Mouse (Mus musculus): ENCODE measurements around the gene Myo3b. TPM values are rescaled to one million over a fixed set of nuclear protein-coding genes. Genes with fewer than 3 reads are reported as not detected.

The Myo3b gene
- polyA plus RNA-seq, 1 experiment from 2014 or later, result not detected

DNA sequence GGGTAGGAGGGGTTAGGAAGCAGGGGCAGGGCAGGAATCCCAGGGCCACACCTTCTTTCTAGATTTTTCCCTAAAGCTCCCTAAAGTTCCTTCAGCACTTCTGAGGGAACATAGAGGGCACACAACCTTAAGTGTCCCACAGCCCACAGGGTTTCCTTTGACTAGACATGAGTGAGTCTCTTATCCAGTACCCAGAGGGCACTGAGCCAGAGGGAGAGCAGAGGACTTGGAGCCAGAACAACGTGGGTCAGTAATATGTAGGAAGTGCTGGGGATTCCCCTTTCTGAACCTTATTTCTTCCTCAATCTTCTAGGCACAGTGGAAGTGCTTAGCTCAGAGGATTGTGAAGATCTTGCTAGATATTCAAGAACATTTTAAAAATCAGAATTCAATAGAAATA is 308.6 kb downstream of the Myo3b start:
- no peaks in the 10 kb centered on the region for H3K9me3 ChIP-seq
- no peak overlapping the region for H3K4me3 ChIP-seq
- no peaks in the 10 kb centered on the region for H3K36me3 ChIP-seq
- H3K4me2 ChIP-seq, result no peak overlapping the region
- no peak overlapping the region for H3K27ac ChIP-seq
- H3K27me3 ChIP-seq, result 0 out of 2 replicates have a peak, but pooled peaks cover 3% of the 10 kb centered on the region
- peaks cover 6% of the 10 kb centered on the region; the same call in 1 of the 2 replicates for H3K4me1 ChIP-seq
- no peak for ATAC-seq (ENCODE audit: insufficient number of reproducible peaks, insufficient read depth, low FRiP score, low TSS enrichment, low read depth)
- WGBS, result 19% methylated on average over 1 of the region's 1 CpGs
- H3K9ac ChIP-seq, result no peak overlapping the region

DNA sequence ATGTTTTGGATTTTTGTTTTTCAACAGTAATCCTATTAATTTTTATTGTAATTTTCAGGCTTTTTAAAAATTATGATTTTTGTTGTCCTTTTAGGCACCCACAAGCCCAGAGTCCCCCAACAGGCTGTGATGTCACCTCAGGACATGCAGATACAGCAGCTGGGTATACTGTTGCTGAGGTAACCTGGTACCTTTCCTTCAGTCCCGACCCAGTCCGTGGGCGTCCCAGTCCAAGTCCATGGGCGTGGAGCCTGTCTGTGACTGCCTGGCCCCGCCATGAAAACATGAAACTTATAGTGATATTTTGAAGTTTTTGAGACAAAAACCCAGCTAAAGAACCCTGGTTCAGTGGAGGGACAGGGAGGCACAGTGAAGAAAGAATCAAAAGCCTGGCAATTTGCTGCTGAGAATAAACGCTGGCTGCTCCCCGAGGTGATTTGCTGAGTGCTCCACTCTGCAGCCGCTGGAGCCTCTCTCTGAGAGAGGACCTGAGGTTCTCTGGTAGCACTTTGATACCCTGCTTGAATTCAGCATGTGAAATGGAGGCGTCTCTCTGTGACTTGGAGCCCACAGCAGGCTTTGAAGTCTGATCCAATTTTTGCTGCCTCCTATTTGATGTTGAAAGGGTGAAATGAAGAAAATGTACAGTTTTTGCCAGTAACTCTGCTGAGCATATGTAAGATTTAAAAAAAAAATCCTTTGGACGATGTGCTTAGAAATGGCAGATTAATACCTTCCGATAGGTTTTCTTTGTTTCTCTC is 310.0 kb downstream of the Myo3b start:
- Histone ChIP-seq H3K4me3 (no peak overlapping the region), H3K9ac (no peak overlapping the region), H3K27ac (no peak overlapping the region), H3K9me3 (no peaks in the 10 kb centered on the region), H3K4me1 (peaks cover 6% of the 10 kb centered on the region; the same call in 1 of the 2 replicates), H3K36me3 (no peaks in the 10 kb centered on the region), H3K4me2 (no peak overlapping the region), H3K27me3 (no peaks in the 10 kb centered on the region)
- WGBS, result 48% methylated on average over 11 of the region's 11 CpGs
- no peak for ATAC-seq (ENCODE audit: insufficient number of reproducible peaks, insufficient read depth, low FRiP score, low TSS enrichment, low read depth)

DNA sequence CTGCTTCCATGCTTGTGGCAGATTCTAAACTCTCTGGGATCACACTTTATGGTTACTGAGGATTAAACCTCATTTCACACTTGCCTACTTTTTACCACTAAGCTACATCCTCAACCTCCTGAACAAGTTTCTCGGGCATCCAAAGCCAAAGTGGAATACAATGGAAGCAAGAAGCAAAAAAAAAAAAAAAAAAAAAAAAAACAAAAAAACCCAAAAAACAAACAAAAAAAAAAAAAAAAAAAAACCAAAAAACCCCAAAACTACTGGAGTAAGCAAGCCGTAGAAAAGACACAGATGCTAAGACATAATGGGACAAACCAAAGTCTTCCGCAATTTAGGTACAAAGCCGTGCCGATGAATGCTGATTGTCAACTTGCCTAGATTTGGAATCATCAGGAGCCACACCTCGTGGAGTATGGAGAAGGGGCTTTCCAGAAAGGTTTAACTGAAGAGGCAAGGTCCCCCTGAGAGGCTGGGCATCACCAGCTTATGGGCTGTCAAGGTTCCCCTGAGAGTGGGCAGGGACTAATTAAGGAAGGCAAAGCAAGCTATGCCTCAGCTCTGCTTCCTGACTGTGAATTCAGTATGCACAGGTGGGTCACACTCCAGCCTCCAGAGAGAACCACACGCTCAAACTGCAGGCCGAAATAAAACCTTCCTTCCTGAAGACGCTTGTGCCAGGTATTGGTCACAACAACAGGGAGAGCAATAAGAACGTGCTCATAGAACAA is 313.7 kb downstream of the Myo3b start:
- Histone ChIP-seq H3K27ac (no peak overlapping the region), H3K4me3 (no peak overlapping the region), H3K9me3 (0 out of 2 replicates have a peak, but pooled peaks cover 3% of the 10 kb centered on the region), H3K4me2 (no peak overlapping the region), H3K9ac (no peak overlapping the region), H3K36me3 (no peaks in the 10 kb centered on the region), H3K27me3 (no peaks in the 10 kb centered on the region), H3K4me1 (peaks cover 6% of the 10 kb centered on the region; the same call in 1 of the 2 replicates)
- ATAC-seq (ENCODE audit: insufficient number of reproducible peaks, insufficient read depth, low FRiP score, low TSS enrichment, low read depth), result no peak
- 88% methylated on average over 10 of the region's 10 CpGs for WGBS

DNA sequence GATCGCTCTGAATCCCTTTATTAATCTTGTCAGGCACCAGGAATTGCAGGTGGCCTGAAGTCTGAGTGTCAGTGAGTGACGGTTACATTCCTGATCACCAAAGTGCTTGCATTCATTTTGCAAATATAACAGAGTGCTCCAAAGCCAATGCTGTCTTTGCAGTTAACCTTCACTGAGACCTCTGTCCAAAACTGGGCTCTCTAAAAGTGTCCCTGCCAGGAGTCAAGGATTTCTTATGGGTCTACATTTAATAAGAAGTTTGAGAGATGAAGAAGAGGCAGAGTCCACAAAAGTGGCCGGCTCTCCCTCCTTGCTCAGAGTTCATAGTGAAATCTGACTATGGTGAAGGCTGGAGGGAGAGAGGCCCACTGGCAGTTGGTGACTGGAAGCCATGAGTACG is 315.1 kb downstream of the Myo3b start:
- peaks cover 2% of the 10 kb centered on the region; the same call in 1 of the 2 replicates for H3K4me1 ChIP-seq
- H3K36me3 ChIP-seq, result no peaks in the 10 kb centered on the region
- H3K9me3 ChIP-seq, result 0 out of 2 replicates have a peak, but pooled peaks cover 3% of the 10 kb centered on the region
- WGBS, result 78% methylated on average over 4 of the region's 4 CpGs
- H3K27ac ChIP-seq, result no peak overlapping the region
- no peak overlapping the region for H3K9ac ChIP-seq
- H3K4me2 ChIP-seq, result no peak overlapping the region
- no peaks in the 10 kb centered on the region for H3K27me3 ChIP-seq
- H3K4me3 ChIP-seq, result no peak overlapping the region
- ATAC-seq (ENCODE audit: insufficient number of reproducible peaks, insufficient read depth, low FRiP score, low TSS enrichment, low read depth), result no peak

DNA sequence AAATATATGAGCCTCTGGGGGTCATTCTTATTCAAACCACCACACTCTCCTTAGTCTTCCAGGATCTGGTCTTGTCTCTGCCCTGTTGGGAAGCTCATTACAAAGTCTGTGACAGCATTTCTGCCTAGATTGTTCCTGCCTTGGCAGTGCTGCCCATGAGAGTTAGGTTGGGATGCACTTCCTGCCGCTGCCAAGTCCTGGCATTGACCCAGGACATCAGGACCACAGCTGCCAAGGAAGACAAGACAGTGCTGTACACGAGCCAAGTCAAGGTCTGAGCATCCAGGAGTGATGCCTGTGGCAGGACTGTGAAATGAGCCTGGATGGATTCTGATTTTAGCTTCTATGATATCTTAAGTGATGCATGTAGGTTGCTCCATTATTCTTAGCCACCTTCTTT is 316.1 kb downstream of the Myo3b start:
- ATAC-seq (ENCODE audit: insufficient number of reproducible peaks, insufficient read depth, low FRiP score, low TSS enrichment, low read depth), result no peak
- Histone ChIP-seq H3K27me3 (no peaks in the 10 kb centered on the region), H3K9ac (no peak overlapping the region), H3K4me1 (no peaks in the 10 kb centered on the region), H3K9me3 (0 out of 2 replicates have a peak, but pooled peaks cover 3% of the 10 kb centered on the region), H3K27ac (no peak overlapping the region), H3K4me3 (no peak overlapping the region), H3K4me2 (no peak overlapping the region), H3K36me3 (no peaks in the 10 kb centered on the region)
- WGBS, result 80% methylated on average over 2 of the region's 2 CpGs

DNA sequence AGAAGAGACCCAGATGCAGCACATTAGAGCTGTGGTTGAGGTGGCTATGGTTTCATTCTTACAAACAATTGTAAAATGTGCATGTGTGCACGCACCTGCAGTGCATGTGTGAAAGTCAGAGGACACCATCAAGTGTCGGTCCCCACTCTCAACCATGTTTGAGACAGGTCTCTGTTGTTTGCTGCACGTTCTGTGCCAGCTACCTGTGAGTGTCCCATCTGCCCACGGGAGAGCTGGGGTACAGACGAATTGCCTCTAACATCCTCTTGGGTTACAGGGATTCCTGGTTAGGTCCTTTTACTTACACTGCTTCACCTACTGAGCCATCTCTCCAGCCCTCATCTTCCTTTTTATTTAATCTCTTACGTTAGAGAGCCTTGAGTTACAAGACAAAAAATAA is 330.5 kb downstream of the Myo3b start:
- H3K4me3 ChIP-seq, result no peak overlapping the region
- no peaks in the 10 kb centered on the region for H3K36me3 ChIP-seq
- no peak overlapping the region for H3K9ac ChIP-seq
- no peak overlapping the region for H3K27ac ChIP-seq
- no peak for ATAC-seq (ENCODE audit: insufficient number of reproducible peaks, insufficient read depth, low FRiP score, low TSS enrichment, low read depth)
- H3K4me2 ChIP-seq, result no peak overlapping the region
- no peaks in the 10 kb centered on the region for H3K27me3 ChIP-seq
- no peaks in the 10 kb centered on the region for H3K9me3 ChIP-seq
- 78% methylated on average over 6 of the region's 6 CpGs for WGBS
- peaks cover 29% of the 10 kb centered on the region for H3K4me1 ChIP-seq

DNA sequence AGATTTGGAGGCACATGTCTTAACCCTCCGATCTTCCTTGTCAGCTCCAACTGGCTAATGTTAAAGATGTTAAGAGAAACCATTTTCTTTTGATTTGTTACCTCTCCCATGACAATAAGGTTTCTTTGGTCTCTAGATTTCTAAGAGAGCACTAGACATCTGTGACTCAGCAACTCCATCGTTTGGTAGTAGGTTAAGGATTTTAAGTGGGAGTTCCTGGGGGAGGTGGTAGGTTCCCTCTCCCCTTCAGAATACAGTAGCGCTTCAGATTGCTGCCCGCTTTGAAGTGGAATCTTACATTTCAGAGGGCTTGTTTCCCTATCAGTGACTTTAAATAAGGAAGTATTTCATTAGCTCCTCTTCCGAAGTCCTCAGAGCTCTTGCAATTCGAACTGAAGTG is 340.4 kb downstream of the Myo3b start:
- H3K27me3 ChIP-seq, result no peaks in the 10 kb centered on the region; the same call in 1 of the 2 replicates
- H3K9ac ChIP-seq, result no peak overlapping the region
- H3K27ac ChIP-seq, result no peak overlapping the region
- H3K4me3 ChIP-seq, result no peak overlapping the region
- peaks cover 13% of the 10 kb centered on the region for H3K4me1 ChIP-seq
- ATAC-seq (ENCODE audit: insufficient number of reproducible peaks, insufficient read depth, low FRiP score, low TSS enrichment, low read depth), result no peak
- no peaks in the 10 kb centered on the region for H3K36me3 ChIP-seq
- no peaks in the 10 kb centered on the region for H3K9me3 ChIP-seq
- H3K4me2 ChIP-seq, result peak overlapping the region; percentile 9; the same call in 1 of the 2 replicates
- WGBS, result 38% methylated on average over 6 of the region's 6 CpGs

DNA sequence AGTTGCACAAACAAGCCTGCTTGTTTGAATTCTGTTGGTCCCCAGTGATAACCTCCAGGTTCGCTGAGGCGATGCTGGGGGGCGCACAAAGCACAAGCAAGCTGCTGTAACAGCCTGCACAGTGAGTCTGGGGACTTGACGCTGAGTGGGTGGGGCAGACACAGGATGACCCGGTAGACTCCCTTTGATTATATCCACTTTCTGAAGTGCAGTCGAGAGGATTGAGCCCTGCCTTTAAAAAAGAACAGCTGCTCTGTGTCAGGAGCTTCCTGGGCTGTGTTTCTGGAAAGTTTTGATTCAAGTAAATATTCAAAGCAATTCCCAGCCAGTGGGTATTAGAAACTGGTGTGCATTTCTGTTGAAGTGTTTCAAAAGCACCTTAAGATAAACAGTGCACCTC is 341.0 kb downstream of the Myo3b start:
- H3K4me2 ChIP-seq, result peak overlapping the region; percentile 9; the same call in 1 of the 2 replicates
- H3K9ac ChIP-seq, result 0 out of 2 replicates have a peak overlapping the region, but pooled peaks have one; percentile 11
- no peak overlapping the region for H3K4me3 ChIP-seq
- WGBS, result 19% methylated on average over 6 of the region's 6 CpGs
- no peaks in the 10 kb centered on the region; the same call in 1 of the 2 replicates for H3K27me3 ChIP-seq
- ATAC-seq (ENCODE audit: insufficient number of reproducible peaks, insufficient read depth, low FRiP score, low TSS enrichment, low read depth), result no peak
- no peaks in the 10 kb centered on the region for H3K36me3 ChIP-seq
- no peaks in the 10 kb centered on the region for H3K9me3 ChIP-seq
- H3K4me1 ChIP-seq, result peaks cover 13% of the 10 kb centered on the region
- no peak overlapping the region for H3K27ac ChIP-seq

DNA sequence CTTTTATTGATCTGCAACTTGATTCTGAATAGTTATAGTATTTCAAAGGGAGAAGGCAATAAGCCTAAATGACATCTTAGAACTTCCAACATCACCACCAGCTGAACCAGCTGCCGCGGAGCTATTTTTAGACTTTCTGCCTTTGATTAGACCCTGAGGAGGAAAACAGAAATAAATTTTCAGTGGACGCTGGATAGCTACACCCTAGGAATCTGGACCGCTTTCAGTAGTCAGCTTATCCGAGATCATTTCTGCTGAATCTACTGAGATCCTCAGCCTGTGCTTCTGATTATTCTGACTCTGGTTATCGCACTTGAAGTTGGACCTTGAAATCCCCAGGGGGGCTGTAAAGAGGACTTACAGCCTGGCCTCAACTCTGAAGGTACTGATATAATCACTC is 349.7 kb downstream of the Myo3b start:
- Histone ChIP-seq H3K27me3 (peaks cover 5% of the 10 kb centered on the region; the same call in 1 of the 2 replicates), H3K9me3 (no peaks in the 10 kb centered on the region), H3K4me1 (peaks cover 23% of the 10 kb centered on the region), H3K36me3 (no peaks in the 10 kb centered on the region), H3K27ac (no peak overlapping the region), H3K4me3 (no peak overlapping the region), H3K9ac (no peak overlapping the region), H3K4me2 (peak overlapping the region; percentile 27)
- 19% methylated on average over 6 of the region's 6 CpGs for WGBS
- no peak for ATAC-seq (ENCODE audit: insufficient number of reproducible peaks, insufficient read depth, low FRiP score, low TSS enrichment, low read depth)

DNA sequence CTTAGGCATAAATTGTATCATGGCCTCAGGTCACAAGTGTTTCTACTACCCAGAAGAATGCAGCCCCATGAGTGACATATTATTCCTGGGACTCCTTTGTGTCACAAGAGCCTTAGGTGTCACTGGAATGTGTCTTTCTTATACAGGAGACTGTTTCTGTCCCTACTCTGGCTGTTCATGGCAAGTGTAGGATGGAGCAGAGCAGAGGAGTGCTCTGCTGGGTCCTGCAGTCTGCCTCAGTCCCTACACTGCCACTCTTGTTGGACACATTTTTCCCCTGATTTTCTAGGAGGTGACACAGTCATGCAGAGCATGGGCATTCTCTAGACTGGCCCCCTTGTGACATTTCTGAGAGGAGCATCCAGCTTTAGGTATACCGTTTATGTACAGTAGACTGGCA is 350.2 kb downstream of the Myo3b start:
- Histone ChIP-seq H3K27me3 (peaks cover 5% of the 10 kb centered on the region; the same call in 1 of the 2 replicates), H3K4me3 (no peak overlapping the region), H3K4me2 (no peak overlapping the region), H3K4me1 (peaks cover 23% of the 10 kb centered on the region), H3K9me3 (no peaks in the 10 kb centered on the region), H3K9ac (no peak overlapping the region), H3K36me3 (no peaks in the 10 kb centered on the region), H3K27ac (no peak overlapping the region)
- no peak for ATAC-seq (ENCODE audit: insufficient number of reproducible peaks, insufficient read depth, low FRiP score, low TSS enrichment, low read depth)
- 100% methylated on average over 1 of the region's 1 CpGs for WGBS

DNA sequence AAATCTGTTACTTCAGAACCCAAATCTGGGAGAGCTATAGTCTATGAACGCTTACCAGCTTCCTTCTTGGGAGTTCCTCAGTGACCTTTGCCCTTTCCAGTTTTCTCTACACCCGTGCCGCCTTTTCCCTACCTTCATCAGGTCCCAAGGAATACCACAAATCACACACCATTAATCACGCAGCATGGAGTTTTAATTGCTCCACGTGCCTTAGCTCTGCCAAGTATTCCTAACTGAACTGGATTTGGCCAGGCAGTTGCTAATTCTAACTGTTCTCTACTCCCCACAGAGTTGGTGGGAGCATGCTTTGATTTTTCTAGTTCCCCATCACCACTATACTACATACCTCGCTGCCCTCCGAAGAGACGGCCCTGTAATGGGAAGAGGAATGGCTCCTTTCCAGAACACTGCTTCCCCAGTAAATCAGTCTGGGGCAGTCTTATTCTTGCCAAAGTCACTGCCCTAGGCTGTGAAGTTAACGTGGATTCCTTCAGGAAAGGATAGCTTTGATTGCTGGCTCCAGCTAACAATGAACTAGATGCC is 358.9 kb downstream of the Myo3b start:
- H3K4me2 ChIP-seq, result no peak overlapping the region
- H3K4me3 ChIP-seq, result no peak overlapping the region
- H3K9ac ChIP-seq, result no peak overlapping the region
- no peaks in the 10 kb centered on the region for H3K27me3 ChIP-seq
- no peaks in the 10 kb centered on the region for H3K36me3 ChIP-seq
- H3K9me3 ChIP-seq, result no peaks in the 10 kb centered on the region
- H3K4me1 ChIP-seq, result peaks cover 28% of the 10 kb centered on the region
- H3K27ac ChIP-seq, result no peak overlapping the region
- WGBS, result 66% methylated on average over 9 of the region's 9 CpGs
- ATAC-seq (ENCODE audit: insufficient number of reproducible peaks, insufficient read depth, low FRiP score, low TSS enrichment, low read depth), result no peak
